8 mouse cellular contexts compared by ENCODE assay signal in the genomic region with DNA sequence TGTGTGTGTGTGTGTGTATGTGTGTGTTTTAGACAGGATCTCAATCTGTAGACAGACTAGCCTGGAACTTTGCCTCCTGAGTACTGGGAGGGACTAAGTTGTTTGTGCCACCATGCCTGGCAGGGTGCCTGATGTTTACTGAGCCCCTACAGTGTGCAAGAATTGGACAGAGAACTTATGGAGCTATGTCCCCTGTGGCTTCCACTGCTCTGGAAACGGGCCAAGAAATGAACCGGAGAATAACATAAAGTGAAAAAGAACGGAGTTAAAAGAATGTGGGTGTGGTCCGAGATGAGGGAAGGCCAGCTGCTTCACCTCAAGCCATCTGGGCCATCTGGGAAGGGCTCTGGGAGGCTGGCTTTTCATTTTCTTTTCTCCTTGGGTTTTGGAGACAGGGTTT. TPM values are rescaled to one million over a fixed set of nuclear protein-coding genes. Genes with fewer than 3 reads are reported as not detected.
DNase-seq lines count a peak whose midpoint lies in the region; ATAC-seq and TF ChIP-seq lines count a peak whose summit lies in the region.
"Had no signal": no experiment of that assay in that cellular context is flagged by ENCODE, and none has a peak within 500 bp of the region (broad histone marks: within the 10 kb centered on the region; RNA-seq: fewer than 3 reads in every experiment).

No protein-coding gene starts in this region.

- no peak overlapping the region for H3K4me3 ChIP-seq in liver, postnatal 0 days (ENCODE audit: low read depth, low read length)
- no peak overlapping the region for H3K4me3 ChIP-seq in liver, embryonic 11.5 days (ENCODE audit: low read depth, low read length)
- H3K4me3 ChIP-seq in bone marrow macrophage, adult 2 months (ENCODE audit: insufficient read depth, low read length): peak overlapping the region; percentile 4
- no peak overlapping the region for H3K4me3 ChIP-seq in hindbrain, postnatal 0 days (ENCODE audit: low read length)

- DNase-seq in liver, postnatal 0 days: no peak
- no peak for DNase-seq in liver, embryonic 11.5 days (ENCODE audit: low spot score)
- DNase-seq in hindbrain, postnatal 0 days (ENCODE audit: low spot score): peak; percentile 59
- peak; percentile 43 for DNase-seq in lung, postnatal 25 days (ENCODE audit: low spot score)
- no peak for DNase-seq in layer of hippocampus, adult 9-11 months
- no peak for DNase-seq in left cerebral cortex, adult 9 months (ENCODE audit: low spot score in 2 of 2)

- H3K4me2 ChIP-seq in liver, postnatal 0 days (ENCODE audit: low read depth, low read length): peak overlapping the region; percentile 45
- no peak overlapping the region for H3K4me2 ChIP-seq in liver, embryonic 11.5 days
- H3K4me2 ChIP-seq in hindbrain, postnatal 0 days (ENCODE audit: low read depth, low read length): no peak overlapping the region

- H3K4me1 ChIP-seq in liver, postnatal 0 days (ENCODE audit: insufficient read depth): peaks cover 35% of the 10 kb centered on the region
- H3K4me1 ChIP-seq in liver, embryonic 11.5 days (replicated peaks; ENCODE audit: control insufficient read depth, insufficient read depth, low read length): peaks cover 20% of the 10 kb centered on the region
- H3K4me1 ChIP-seq in bone marrow macrophage, adult 2 months (ENCODE audit: control insufficient read depth, insufficient read depth, low read length): peaks cover 55% of the 10 kb centered on the region
- H3K4me1 ChIP-seq in hindbrain, postnatal 0 days (ENCODE audit: insufficient read depth, low read length): no peaks in the 10 kb centered on the region

- TF ChIP-seq CTCF in liver, postnatal 0 days (IDR thresholded peaks at IDR 0.05; ENCODE audit: low read depth): no peak
- no peak for TF ChIP-seq CTCF in bone marrow macrophage, adult 2 months (IDR thresholded peaks at IDR 0.05; ENCODE audit: low read depth, low read length)
- TF ChIP-seq CTCF in hindbrain, postnatal 0 days (IDR thresholded peaks at IDR 0.05; ENCODE audit: low read depth): no peak

- 40% methylated on average over 4 of the region's 4 CpGs for WGBS in liver, postnatal 0 days (ENCODE audit: insufficient replicate concordance)
- 62% methylated on average over 4 of the region's 4 CpGs for WGBS in liver, embryonic 11.5 days
- 11% methylated on average over 4 of the region's 4 CpGs for WGBS in hindbrain, postnatal 0 days

- H3K9ac ChIP-seq in liver, postnatal 0 days (replicated peaks): 0 out of 2 replicates have a peak overlapping the region, but pooled peaks have one; percentile 2
- H3K9ac ChIP-seq in liver, embryonic 11.5 days (ENCODE audit: low read depth, low read length): no peak overlapping the region
- H3K9ac ChIP-seq in hindbrain, postnatal 0 days (replicated peaks; ENCODE audit: low read length): no peak overlapping the region

- no peaks in the 10 kb centered on the region for H3K9me3 ChIP-seq in liver, postnatal 0 days (ENCODE audit: low read length)
- H3K9me3 ChIP-seq in liver, embryonic 11.5 days (ENCODE audit: control insufficient read depth, low read length): no peaks in the 10 kb centered on the region
- no peaks in the 10 kb centered on the region for H3K9me3 ChIP-seq in hindbrain, postnatal 0 days (ENCODE audit: low read length)

- no peak; the same call in 1 of the 2 replicates for ATAC-seq in liver, postnatal 0 days
- no peak for ATAC-seq in liver, embryonic 11.5 days (replicated peaks; ENCODE audit: low FRiP score)
- ATAC-seq in hindbrain, postnatal 0 days: no peak

- H3K27ac ChIP-seq in liver, postnatal 0 days (ENCODE audit: low read depth): peak overlapping the region; percentile 95
- no peak overlapping the region for H3K27ac ChIP-seq in liver, embryonic 11.5 days (ENCODE audit: low read depth, low read length)
- peak overlapping the region; percentile 91 for H3K27ac ChIP-seq in bone marrow macrophage, adult 2 months (ENCODE audit: insufficient read depth, low read depth, low read length)
- H3K27ac ChIP-seq in hindbrain, postnatal 0 days: 0 out of 2 replicates have a peak overlapping the region, but pooled peaks have one; percentile 48

- H3K27me3 ChIP-seq in liver, postnatal 0 days (ENCODE audit: insufficient read depth, low read length): no peaks in the 10 kb centered on the region
- no peaks in the 10 kb centered on the region for H3K27me3 ChIP-seq in liver, embryonic 11.5 days (replicated peaks; ENCODE audit: control insufficient read depth, insufficient read depth, low read length)
- no peaks in the 10 kb centered on the region for H3K27me3 ChIP-seq in hindbrain, postnatal 0 days (ENCODE audit: insufficient read depth, low read length)

- no peak for TF ChIP-seq POLR2A in bone marrow macrophage, adult 2 months (IDR thresholded peaks at IDR 0.05; ENCODE audit: borderline replicate concordance, low read depth, low read length)

- TF ChIP-seq EP300 in liver, postnatal 0 days (IDR thresholded peaks at IDR 0.05; ENCODE audit: low read depth): no peak; the same call in 1 of the 2 replicates

- H3K36me3 ChIP-seq in liver, postnatal 0 days (replicated peaks; ENCODE audit: insufficient read depth, low read length): peaks cover 8% of the 10 kb centered on the region
- H3K36me3 ChIP-seq in liver, embryonic 11.5 days (ENCODE audit: control insufficient read depth, insufficient read depth, low read length): no peaks in the 10 kb centered on the region
- no peaks in the 10 kb centered on the region for H3K36me3 ChIP-seq in hindbrain, postnatal 0 days (ENCODE audit: insufficient read depth, low read length)

RNA-seq across cellular contexts. Expression of a gene that starts 3.8 kb away (rescaled TPM):
- 15.3 and 17.1 TPM in 2 replicates for polyA plus RNA-seq in liver, postnatal 0 days (2015; fragmentation: Nextera tagmentation; extraction: Ambion mirVana)
- polyA plus RNA-seq in liver, embryonic 11.5 days (2014; fragmentation: Nextera tagmentation; extraction: Ambion mirVana): 5.1 and 5.5 TPM in 2 replicates
- polyA plus RNA-seq in bone marrow macrophage, adult 2 months (2012; ENCODE audit: insufficient read depth, insufficient read length, missing spikeins): 73.1 and 79.4 TPM in 2 replicates
- 3.7 and 4.0 TPM in 2 replicates for total RNA-seq in hindbrain, postnatal 0 days (2014; rRNA removed)
- polyA plus RNA-seq in hindbrain, postnatal 0 days (2015; fragmentation: Nextera tagmentation; extraction: Ambion mirVana): 2.5 and 2.7 TPM in 2 replicates

RNA-seq across cellular contexts. Expression of a gene that starts 11.3 kb away (rescaled TPM):
- polyA plus RNA-seq in liver, postnatal 0 days (2015; fragmentation: Nextera tagmentation; extraction: Ambion mirVana): 53.6 and 54.1 TPM in 2 replicates
- polyA plus RNA-seq in liver, embryonic 11.5 days (2014; fragmentation: Nextera tagmentation; extraction: Ambion mirVana): 32.8 and 35.1 TPM in 2 replicates
- 46.8 and 55.1 TPM in 2 replicates for polyA plus RNA-seq in bone marrow macrophage, adult 2 months (2012; ENCODE audit: insufficient read depth, insufficient read length, missing spikeins)
- total RNA-seq in hindbrain, postnatal 0 days (2014; rRNA removed): 32.0 and 35.2 TPM in 2 replicates
- polyA plus RNA-seq in hindbrain, postnatal 0 days (2015; fragmentation: Nextera tagmentation; extraction: Ambion mirVana): 49.9 and 53.9 TPM in 2 replicates

RNA-seq across cellular contexts. Expression of a gene that starts 38.4 kb away (rescaled TPM):
- polyA plus RNA-seq in liver, postnatal 0 days (2015; fragmentation: Nextera tagmentation; extraction: Ambion mirVana): 32.4 and 32.5 TPM in 2 replicates
- not detected in 2 replicates for polyA plus RNA-seq in liver, embryonic 11.5 days (2014; fragmentation: Nextera tagmentation; extraction: Ambion mirVana)
- not detected in 2 replicates for polyA plus RNA-seq in bone marrow macrophage, adult 2 months (2012; ENCODE audit: insufficient read depth, insufficient read length, missing spikeins)
- total RNA-seq in hindbrain, postnatal 0 days (2014; rRNA removed): 0.50 TPM in 1 of 2 replicates, not detected in the other
- polyA plus RNA-seq in hindbrain, postnatal 0 days (2015; fragmentation: Nextera tagmentation; extraction: Ambion mirVana): 0.20 and 0.59 TPM in 2 replicates
- total RNA-seq: gastrocnemius, postnatal 4 days had no signal

RNA-seq across cellular contexts. Expression of a gene that starts 42.1 kb away (rescaled TPM):
- polyA plus RNA-seq in liver, postnatal 0 days (2015; fragmentation: Nextera tagmentation; extraction: Ambion mirVana): 21.0 and 24.5 TPM in 2 replicates
- 2.3 and 2.5 TPM in 2 replicates for polyA plus RNA-seq in liver, embryonic 11.5 days (2014; fragmentation: Nextera tagmentation; extraction: Ambion mirVana)
- not detected in 2 replicates for polyA plus RNA-seq in bone marrow macrophage, adult 2 months (2012; ENCODE audit: insufficient read depth, insufficient read length, missing spikeins)
- total RNA-seq in hindbrain, postnatal 0 days (2014; rRNA removed): 4.6 and 6.0 TPM in 2 replicates
- polyA plus RNA-seq in hindbrain, postnatal 0 days (2015; fragmentation: Nextera tagmentation; extraction: Ambion mirVana): 7.8 and 8.1 TPM in 2 replicates

Comparison
In these comparisons a context has a peak if more than half of its experiments do, and no peak if none do; other contexts are left out.
1. RNA of a gene that starts 38.4 kb away (polyA plus RNA-seq): 32.4 to 32.5 TPM in liver, postnatal 0 days; 0.20 to 0.59 TPM in hindbrain, postnatal 0 days, not detected in liver, embryonic 11.5 days and not detected in bone marrow macrophage, adult 2 months; every median in the first group is over 10 times any median in the second.
2. DNase-seq: peak in hindbrain, postnatal 0 days (single experiment) and lung, postnatal 25 days (single experiment); none in liver, postnatal 0 days (single experiment), liver, embryonic 11.5 days (single experiment), layer of hippocampus, adult 9-11 months (single experiment) and left cerebral cortex, adult 9 months (0 of 2).